Mouse (Mus musculus): ENCODE measurements around the gene H2al2a.

- TF ChIP-seq EP300 (IDR thresholded peaks at IDR 0.05; ENCODE audit: low read depth) (no peak), CTCF (IDR thresholded peaks at IDR 0.05; ENCODE audit: low read depth) (no peak)
Observed at GRCm38 (mm10) chr2:18041199-18041885, 44.6 kb upstream of the H2al2a start.
